Mouse (Mus musculus) neural tube, embryonic 11.5 days (tissue): ENCODE measurements at regions not wholly inside any gene's neighbourhood (a gene's known extent, or its start where the extent isn't known, plus 50 kb on each side); places are given as distances from the start of the nearest gene placed in this dataset.

Experiments
- ATAC-seq: fragments of 200-750 bp; cut with Nextera tagmentation; 2 replicates; pipeline ENCODE4 v1.8.0; 2017; ENCODE audit warnings: moderate number of reproducible peaks, mild to moderate bottlenecking, moderate TSS enrichment, moderate library complexity; ENCODE audit not compliant: insufficient read depth, low FRiP score, low TSS enrichment
- DNase-seq: peaks from one replicate; pipeline ENCODE4 v3.0.0-alpha.2; 2015; ENCODE audit warnings: low spot score
- H3K27ac ChIP-seq: fragments of 300-500 bp; sonication (generic); 2 replicates; pipeline ENCODE4 v1.5.1; 2014; ENCODE audit warnings: low read depth, mild to moderate bottlenecking, low read length
- H3K27me3 ChIP-seq: fragments of 300-500 bp; sonication (generic); 2 replicates; pipeline ENCODE4 v1.6.1; 2014; ENCODE audit warnings: mild to moderate bottlenecking, low read length, mixed read lengths; ENCODE audit not compliant: control insufficient read depth, insufficient read depth
- H3K36me3 ChIP-seq: fragments of 300-500 bp; sonication (generic); 2 replicates; pipeline ENCODE4 v1.6.1; 2014; ENCODE audit warnings: mild to moderate bottlenecking, low read length, moderate library complexity, mixed read lengths; ENCODE audit not compliant: control insufficient read depth, insufficient read depth
- H3K4me1 ChIP-seq: fragments of 300-500 bp; sonication (generic); 2 replicates; pipeline ENCODE4 v1.6.1; 2014; ENCODE audit warnings: low read length, mixed read lengths; ENCODE audit not compliant: control insufficient read depth, insufficient read depth
- H3K4me2 ChIP-seq: fragments of 300-500 bp; sonication (generic); 2 replicates; pipeline ENCODE4 v1.6.1; 2014; ENCODE audit warnings: low read depth, mild to moderate bottlenecking, moderate library complexity
- H3K4me3 ChIP-seq: fragments of 300-500 bp; sonication (generic); 2 replicates; pipeline ENCODE4 v1.5.1; 2014; ENCODE audit warnings: low read depth, low read length
- H3K9ac ChIP-seq: fragments of 300-500 bp; sonication (generic); 2 replicates; pipeline ENCODE4 v1.6.1; 2014; ENCODE audit warnings: mild to moderate bottlenecking, low read length
- H3K9me3 ChIP-seq: fragments of 300-500 bp; sonication (generic); 2 replicates; pipeline ENCODE4 v1.6.1; 2016; ENCODE audit warnings: low read length; ENCODE audit not compliant: control insufficient read depth
- WGBS: fragments of 180-500 bp; shearing (Covaris S2); extraction: QIAGEN DNeasy Blood & Tissue Kit; methylation state at CpG from one replicate; pipeline ENCODE4 v1.1.7; 2014; 5-methylcytosine and 5-hydroxymethylcytosine counted together

- ATAC-seq (no peak), DNase-seq (no peak)
- Histone ChIP-seq H3K9me3 (no peaks in the 10 kb centered on the region), H3K9ac (no peak overlapping the region), H3K4me2 (no peak overlapping the region), H3K36me3 (no peaks in the 10 kb centered on the region), H3K27ac (no peak overlapping the region), H3K4me1 (no peaks in the 10 kb centered on the region), H3K27me3 (no peaks in the 10 kb centered on the region), H3K4me3 (no peak overlapping the region)
- WGBS: 83% methylated on average over 7 of the region's 7 CpGs
Observed at GRCm38 (mm10) chr14:58709861-58710260, 432.8 kb downstream of the 1700129C05Rik start.

GRCm38 (mm10) chr14:58709281-58709680, 433.4 kb downstream of the 1700129C05Rik start:
- H3K4me1 ChIP-seq: no peaks in the 10 kb centered on the region
- WGBS: 98% methylated on average over 2 of the region's 2 CpGs
- no peak overlapping the region for H3K4me2 ChIP-seq
- no peaks in the 10 kb centered on the region for H3K9me3 ChIP-seq
- H3K27me3 ChIP-seq: no peaks in the 10 kb centered on the region
- ATAC-seq (no peak), DNase-seq (no peak)
- H3K27ac ChIP-seq: no peak overlapping the region
- H3K4me3 ChIP-seq: no peak overlapping the region
- H3K9ac ChIP-seq: no peak overlapping the region
- H3K36me3 ChIP-seq: no peaks in the 10 kb centered on the region

- Histone ChIP-seq H3K27ac (no peak overlapping the region), H3K4me2 (no peak overlapping the region), H3K4me1 (no peaks in the 10 kb centered on the region), H3K36me3 (no peaks in the 10 kb centered on the region), H3K9ac (no peak overlapping the region), H3K9me3 (no peaks in the 10 kb centered on the region), H3K4me3 (no peak overlapping the region), H3K27me3 (no peaks in the 10 kb centered on the region)
- 64% methylated on average over 1 of the region's 1 CpGs for WGBS
- ATAC-seq (no peak), DNase-seq (peak; percentile 72)
Observed at GRCm38 (mm10) chr14:58701765-58702164, 440.9 kb downstream of the 1700129C05Rik start.

- ATAC-seq (no peak), DNase-seq (no peak)
- no peak overlapping the region for H3K27ac ChIP-seq
- no peaks in the 10 kb centered on the region for H3K27me3 ChIP-seq
- no peaks in the 10 kb centered on the region for H3K4me1 ChIP-seq
- no peak overlapping the region for H3K4me3 ChIP-seq
- no peak overlapping the region for H3K4me2 ChIP-seq
- H3K36me3 ChIP-seq: no peaks in the 10 kb centered on the region
- no peak overlapping the region for H3K9ac ChIP-seq
- H3K9me3 ChIP-seq: no peaks in the 10 kb centered on the region
- 81% methylated on average over 9 of the region's 9 CpGs for WGBS
Observed at GRCm38 (mm10) chr14:58691129-58691828, 451.4 kb downstream of the 1700129C05Rik start.

GRCm38 (mm10) chr14:58687814-58688213, 454.9 kb downstream of the 1700129C05Rik start:
- H3K4me1 ChIP-seq: no peaks in the 10 kb centered on the region
- WGBS: 80% methylated on average over 4 of the region's 4 CpGs
- no peak overlapping the region for H3K9ac ChIP-seq
- no peak overlapping the region for H3K4me3 ChIP-seq
- H3K9me3 ChIP-seq: no peaks in the 10 kb centered on the region
- DNase-seq: no peak
- H3K27ac ChIP-seq: no peak overlapping the region
- no peaks in the 10 kb centered on the region for H3K36me3 ChIP-seq
- no peak overlapping the region for H3K4me2 ChIP-seq
- no peaks in the 10 kb centered on the region for H3K27me3 ChIP-seq
- no peak for ATAC-seq

- ATAC-seq (no peak), DNase-seq (no peak)
- H3K27me3 ChIP-seq: no peaks in the 10 kb centered on the region
- H3K4me2 ChIP-seq: no peak overlapping the region
- 77% methylated on average over 6 of the region's 6 CpGs for WGBS
- no peaks in the 10 kb centered on the region for H3K4me1 ChIP-seq
- H3K36me3 ChIP-seq: no peaks in the 10 kb centered on the region
- H3K27ac ChIP-seq: no peak overlapping the region
- H3K9me3 ChIP-seq: no peaks in the 10 kb centered on the region
- no peak overlapping the region for H3K9ac ChIP-seq
- H3K4me3 ChIP-seq: no peak overlapping the region
Observed at GRCm38 (mm10) chr14:58678781-58679180, 463.9 kb downstream of the 1700129C05Rik start.

- WGBS: 55% methylated on average over 11 of the region's 11 CpGs
- Histone ChIP-seq H3K4me3 (no peak overlapping the region), H3K9me3 (no peaks in the 10 kb centered on the region), H3K27me3 (no peaks in the 10 kb centered on the region), H3K27ac (no peak overlapping the region), H3K36me3 (no peaks in the 10 kb centered on the region), H3K4me2 (no peak overlapping the region), H3K4me1 (no peaks in the 10 kb centered on the region), H3K9ac (no peak overlapping the region)
- no peak for DNase-seq
- no peak for ATAC-seq
Observed at GRCm38 (mm10) chr14:58678126-58678656, 464.5 kb downstream of the 1700129C05Rik start.

GRCm38 (mm10) chr14:58675146-58675545, 467.5 kb downstream of the 1700129C05Rik start:
- H3K27me3 ChIP-seq: no peaks in the 10 kb centered on the region
- no peak overlapping the region for H3K4me3 ChIP-seq
- DNase-seq (no peak), ATAC-seq (no peak)
- H3K27ac ChIP-seq: no peak overlapping the region
- no peaks in the 10 kb centered on the region for H3K36me3 ChIP-seq
- no peak overlapping the region for H3K4me2 ChIP-seq
- H3K4me1 ChIP-seq: no peaks in the 10 kb centered on the region
- 97% methylated on average over 3 of the region's 3 CpGs for WGBS
- no peak overlapping the region for H3K9ac ChIP-seq
- no peaks in the 10 kb centered on the region for H3K9me3 ChIP-seq

- Histone ChIP-seq H3K4me2 (no peak overlapping the region), H3K4me1 (no peaks in the 10 kb centered on the region), H3K36me3 (no peaks in the 10 kb centered on the region), H3K9me3 (no peaks in the 10 kb centered on the region), H3K27me3 (no peaks in the 10 kb centered on the region), H3K4me3 (no peak overlapping the region), H3K27ac (no peak overlapping the region), H3K9ac (no peak overlapping the region)
- no peak for DNase-seq
- no peak for ATAC-seq
- 48% methylated on average over 1 of the region's 1 CpGs for WGBS
Observed at GRCm38 (mm10) chr14:58663946-58664345, 478.7 kb downstream of the 1700129C05Rik start.
